Mouse (Mus musculus) small intestine, adult 2 months (tissue): ENCODE results near the gene Tmem150c.

Experiments
- CTCF ChIP-seq: fragments of 200-500 bp; IDR thresholded peaks from 2 replicates; pipeline ENCODE4 v1.5.1; 2012; ENCODE audit warnings: low read depth, mild to moderate bottlenecking, control low read depth, inconsistent platforms, low read length, moderate library complexity, mixed read lengths; ENCODE audit not compliant: insufficient replicate concordance, insufficient read length; ENCODE audit errors: extremely low read depth
- POLR2A ChIP-seq: fragments of 200-500 bp; IDR thresholded peaks from 2 replicates; pipeline ENCODE4 v1.6.1; 2012; ENCODE audit warnings: low read depth, mild to moderate bottlenecking, control low read depth, inconsistent platforms, low read length, moderate library complexity

- TF ChIP-seq POLR2A (no peak), CTCF (no peak)
These were observed 12.5 kb upstream of the Tmem150c start for GRCm38 (mm10) chr5:100172104-100172503.
